Mouse (Mus musculus) macrophage (primary cell): Measurements from ENCODE around the gene Agt. TPM values are rescaled to one million over a fixed set of nuclear protein-coding genes. Genes with fewer than 3 reads are reported as not detected.

ENCODE experiments used
- H3K27ac ChIP-seq: fragments of 350-480 bp; formaldehyde crosslinking; 2 replicates; pipeline ENCODE4 v1.9.0; 2021
- H3K36me3 ChIP-seq: fragments of 350-480 bp; formaldehyde crosslinking; 2 replicates; pipeline ENCODE4 v1.9.0; 2021; ENCODE audit errors: inconsistent target
- H3K4me3 ChIP-seq: fragments of 350-480 bp; formaldehyde crosslinking; 2 replicates; pipeline ENCODE4 v1.9.0; 2021; ENCODE audit errors: inconsistent target
- H3K79me2 ChIP-seq: fragments of 350-480 bp; formaldehyde crosslinking; 2 replicates; pipeline ENCODE4 v1.9.0; 2021; ENCODE audit errors: inconsistent target
- WGBS: methylation state at CpG from one replicate; pipeline ENCODE4 v1.1.7; 2026; ENCODE audit warnings: inconsistent platforms; ENCODE audit not compliant: missing documents; 5-methylcytosine and 5-hydroxymethylcytosine counted together
- polyA plus RNA-seq: library from polyadenylated mRNA; stranded (reverse); fragments of 250-400 nt; gene quantifications from 3 replicates; pipeline ENCODE4 v1.2.4, GENCODE M21; 2018; ENCODE audit warnings: inconsistent platforms
- total RNA-seq, 78 experiments: library from RNA; depleted of rRNA; stranded (reverse); fragments of 250-400 nt; gene quantifications; 1 replicate in 9 of 78; 2 replicates in 24 of 78; 3 replicates in 43 of 78; 4 replicates in 2 of 78; pipeline ENCODE4 v1.2.4; 2018; ENCODE audit warnings: inconsistent platforms in 56 of 78

Gene Agt
- total RNA-seq (2018; cell fraction: chromatin; rRNA removed) = not detected
- not detected for total RNA-seq (2018; cell fraction: cytosol; rRNA removed)
- not detected for total RNA-seq (2018; cell fraction: nucleus; rRNA removed)
- not detected in 3 replicates for polyA plus RNA-seq

DNA sequence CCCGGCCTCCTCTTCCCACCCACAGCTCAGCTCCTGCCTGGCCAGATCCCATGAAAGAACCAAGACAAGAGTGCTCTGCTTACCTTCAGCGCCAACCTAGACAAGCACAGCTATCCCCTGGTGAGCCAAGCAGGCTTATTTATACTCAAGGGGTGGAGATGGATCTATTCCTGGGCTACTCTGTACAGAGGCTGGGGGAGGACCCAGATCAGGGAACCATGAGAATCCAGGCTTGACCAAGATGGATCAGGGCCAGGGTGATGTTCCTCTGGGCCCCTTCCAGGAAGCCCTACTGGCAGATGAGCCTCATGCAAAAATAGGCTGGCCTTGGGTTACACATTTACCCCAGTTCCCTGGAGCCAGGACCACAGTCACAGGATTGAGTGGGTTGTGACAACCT is at the start of gene Agt:
Gene Agt (minus strand): TSS at position 114 of the 400 bp plus-strand sequence.
- no peaks in the 10 kb centered on the region for H3K79me2 ChIP-seq
- WGBS = 85% methylated on average over 2 of the region's 2 CpGs
- H3K27ac ChIP-seq = no peak within 1 kb of the TSS
- H3K36me3 ChIP-seq = no peaks in the 10 kb centered on the region
- no peak within 1 kb of the TSS for H3K4me3 ChIP-seq

DNA sequence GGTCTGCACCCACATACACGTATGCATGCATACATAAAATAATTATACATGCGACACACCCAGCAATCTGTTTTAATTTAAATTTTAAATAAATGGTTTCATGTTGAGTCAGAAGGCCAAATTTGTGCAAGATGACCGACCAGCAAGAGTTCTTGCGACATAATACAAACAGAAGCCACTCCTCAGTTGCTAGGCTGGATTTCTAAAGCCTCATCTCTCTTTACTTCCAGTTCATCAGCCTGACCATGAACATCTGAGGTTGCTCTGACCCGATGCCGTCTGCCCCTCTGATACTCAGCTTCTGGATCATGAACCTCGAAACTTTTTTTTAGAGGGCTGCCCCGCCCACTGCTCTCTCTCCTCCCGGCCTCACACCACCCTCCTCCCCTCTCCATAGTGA is 48.7 kb upstream of the Agt start:
- no peaks in the 10 kb centered on the region for H3K79me2 ChIP-seq
- no peaks in the 10 kb centered on the region for H3K36me3 ChIP-seq
- H3K27ac ChIP-seq = peak overlapping the region; percentile 3; the same call in 1 of the 2 replicates
- WGBS = 28% methylated on average over 9 of the region's 9 CpGs
- H3K4me3 ChIP-seq = no peak overlapping the region

DNA sequence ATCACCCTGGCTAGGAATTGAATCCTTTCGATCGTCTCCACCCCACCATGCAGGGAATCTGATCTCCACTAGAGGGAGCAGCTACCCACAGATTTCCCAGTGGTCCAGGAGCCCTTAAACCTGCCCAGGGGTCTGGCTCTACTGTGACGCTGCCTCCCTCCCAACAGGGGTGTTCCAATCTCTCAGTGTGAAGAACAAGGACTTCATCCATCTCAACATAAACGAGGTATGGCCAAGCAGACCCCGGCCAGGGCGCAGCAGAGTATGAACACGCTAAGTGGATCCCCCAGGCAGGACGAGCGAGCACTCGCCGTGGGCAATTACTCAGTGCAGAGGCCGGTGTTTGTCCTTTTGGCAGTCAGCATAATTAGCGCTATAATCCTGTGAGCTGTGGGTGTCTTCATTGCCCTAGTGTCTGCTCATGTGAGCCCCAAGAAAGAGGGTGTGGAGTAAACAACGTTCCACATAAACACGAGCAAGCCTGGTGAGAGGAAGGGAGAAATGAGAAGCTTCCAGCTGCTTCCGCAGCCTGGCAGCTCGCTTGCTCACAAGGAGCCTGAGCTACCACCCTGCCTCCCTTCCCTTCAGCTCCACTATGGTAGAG is 47.9 kb upstream of the Agt start:
- no peaks in the 10 kb centered on the region for H3K79me2 ChIP-seq
- no peaks in the 10 kb centered on the region for H3K36me3 ChIP-seq
- peak overlapping the region; percentile 23 for H3K4me3 ChIP-seq
- WGBS = 8% methylated on average over 17 of the region's 17 CpGs
- H3K27ac ChIP-seq = peak overlapping the region; percentile 3

DNA sequence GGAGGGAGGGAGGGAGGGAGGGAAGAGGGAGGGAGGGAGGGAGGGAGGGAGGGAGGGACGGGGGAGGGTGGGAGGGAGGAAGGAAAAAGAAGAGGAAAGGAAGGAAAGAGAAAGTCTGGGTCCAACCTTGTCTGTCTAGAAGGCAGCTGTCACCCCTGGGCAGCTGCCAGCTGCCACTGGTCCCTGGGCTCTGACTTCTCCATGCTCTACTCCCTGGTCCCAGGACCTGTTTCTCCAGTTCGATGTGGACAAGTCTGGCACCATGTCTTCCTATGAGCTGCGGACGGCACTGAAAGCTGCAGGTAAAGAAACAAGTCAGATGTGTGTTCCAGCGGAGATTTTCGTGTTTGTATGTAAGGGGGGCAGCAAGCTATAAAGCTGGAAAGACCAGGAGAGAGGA is 44.8 kb upstream of the Agt start:
- no peak overlapping the region for H3K27ac ChIP-seq
- H3K36me3 ChIP-seq = no peaks in the 10 kb centered on the region
- H3K4me3 ChIP-seq = no peak overlapping the region
- WGBS = 84% methylated on average over 5 of the region's 6 CpGs
- H3K79me2 ChIP-seq = no peaks in the 10 kb centered on the region

DNA sequence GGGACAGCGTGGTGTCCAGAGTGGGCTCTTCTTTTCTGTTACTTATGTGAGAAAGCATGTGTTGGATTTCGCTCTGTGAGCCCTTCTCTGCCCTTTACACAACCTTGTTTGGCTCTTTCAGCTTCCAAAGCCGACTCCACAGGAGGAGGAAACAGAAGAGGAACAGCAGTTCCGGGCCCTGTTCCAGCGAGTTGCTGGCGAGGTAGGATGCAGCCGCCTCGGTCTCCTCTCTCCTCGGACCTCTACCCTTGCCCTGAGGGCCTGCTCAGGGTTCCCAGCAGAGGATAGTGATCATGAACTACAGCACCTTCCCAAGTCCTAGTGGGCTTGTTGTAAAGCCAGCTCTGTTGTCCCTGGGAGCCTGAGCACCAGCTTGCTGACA is 39.5 kb upstream of the Agt start:
- no peak overlapping the region for H3K27ac ChIP-seq
- no peak overlapping the region for H3K4me3 ChIP-seq
- H3K79me2 ChIP-seq = no peaks in the 10 kb centered on the region
- no peaks in the 10 kb centered on the region for H3K36me3 ChIP-seq
- 78% methylated on average over 9 of the region's 9 CpGs for WGBS

DNA sequence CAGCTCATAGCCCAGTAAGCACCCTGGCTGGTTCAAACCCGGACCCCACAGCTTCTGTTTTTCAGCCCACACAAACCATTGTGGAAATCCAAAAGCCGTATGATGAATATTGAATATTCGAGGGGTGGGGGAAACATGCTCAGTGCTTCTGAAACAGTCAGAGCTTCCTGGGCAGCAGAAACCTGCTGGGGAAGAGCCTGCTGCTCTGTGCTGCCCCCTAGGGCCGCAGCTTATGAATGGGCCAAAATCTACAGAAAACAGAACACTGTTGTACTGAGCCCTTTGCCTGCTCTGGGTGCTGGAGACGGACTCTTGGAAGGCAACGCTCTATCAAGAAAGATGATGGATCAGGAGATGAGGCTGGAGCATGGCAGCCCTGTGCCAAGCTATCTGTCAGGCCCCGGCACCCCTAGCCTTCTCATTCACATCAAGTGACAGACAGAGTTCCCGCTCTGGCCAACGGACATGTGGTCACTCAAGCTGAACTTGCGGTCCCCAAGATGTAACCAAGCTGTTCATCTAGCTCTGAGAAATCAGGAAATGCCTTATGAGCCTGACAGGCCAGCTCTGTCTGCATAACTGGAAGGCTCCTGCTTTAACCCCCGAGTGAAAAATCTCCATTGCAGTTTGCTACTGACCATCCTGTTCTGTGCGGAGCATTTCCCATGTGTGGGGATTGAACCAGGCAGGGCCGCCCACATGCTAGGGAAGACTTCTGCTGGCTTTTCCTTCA is 38.9 kb upstream of the Agt start:
- Histone ChIP-seq H3K79me2 (no peaks in the 10 kb centered on the region), H3K36me3 (no peaks in the 10 kb centered on the region), H3K4me3 (no peak overlapping the region), H3K27ac (no peak overlapping the region)
- 77% methylated on average over 13 of the region's 13 CpGs for WGBS

DNA sequence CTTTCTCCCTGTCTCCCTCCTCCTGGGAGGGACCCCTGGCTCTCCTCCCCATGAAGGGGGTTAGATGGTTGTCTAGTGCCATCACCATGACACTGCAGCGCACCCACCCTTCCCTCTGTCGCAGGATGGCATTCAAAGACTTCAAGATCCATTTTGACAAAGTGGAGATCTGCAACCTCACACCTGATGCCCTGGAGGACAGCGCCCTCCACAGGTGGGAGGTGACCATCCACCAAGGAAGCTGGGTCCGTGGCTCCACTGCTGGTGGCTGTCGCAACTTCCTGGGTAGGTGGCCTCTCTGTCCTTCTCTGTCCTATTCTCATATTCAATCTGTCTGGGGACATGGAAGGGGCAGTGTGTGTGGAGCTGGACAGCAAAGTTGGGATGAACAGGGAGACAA is 34.6 kb upstream of the Agt start:
- H3K36me3 ChIP-seq = no peaks in the 10 kb centered on the region
- no peak overlapping the region for H3K4me3 ChIP-seq
- H3K27ac ChIP-seq = no peak overlapping the region
- WGBS = 59% methylated on average over 5 of the region's 5 CpGs
- H3K79me2 ChIP-seq = no peaks in the 10 kb centered on the region

DNA sequence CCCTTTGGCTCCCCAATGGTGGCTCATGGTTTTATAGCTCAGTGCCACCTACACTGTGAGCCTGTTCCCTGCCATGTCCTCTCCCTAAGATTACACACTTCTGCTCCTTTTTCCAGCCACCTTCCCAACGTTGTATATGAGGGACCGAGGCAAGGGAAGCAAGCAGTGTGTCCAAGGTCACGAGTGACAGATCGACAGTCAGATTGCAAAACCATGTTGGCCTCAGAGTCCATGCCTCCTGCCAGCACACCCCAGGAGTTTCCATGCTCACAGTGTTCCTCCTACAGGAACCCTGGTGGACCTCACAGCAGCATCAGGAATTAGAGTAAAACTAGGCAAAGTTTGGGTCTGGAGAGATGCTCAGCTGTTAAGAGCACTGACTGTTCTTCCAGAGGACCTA is 19.9 kb upstream of the Agt start:
- Histone ChIP-seq H3K79me2 (no peaks in the 10 kb centered on the region), H3K4me3 (no peak overlapping the region), H3K27ac (no peak overlapping the region), H3K36me3 (no peaks in the 10 kb centered on the region)
- WGBS = 71% methylated on average over 4 of the region's 4 CpGs

DNA sequence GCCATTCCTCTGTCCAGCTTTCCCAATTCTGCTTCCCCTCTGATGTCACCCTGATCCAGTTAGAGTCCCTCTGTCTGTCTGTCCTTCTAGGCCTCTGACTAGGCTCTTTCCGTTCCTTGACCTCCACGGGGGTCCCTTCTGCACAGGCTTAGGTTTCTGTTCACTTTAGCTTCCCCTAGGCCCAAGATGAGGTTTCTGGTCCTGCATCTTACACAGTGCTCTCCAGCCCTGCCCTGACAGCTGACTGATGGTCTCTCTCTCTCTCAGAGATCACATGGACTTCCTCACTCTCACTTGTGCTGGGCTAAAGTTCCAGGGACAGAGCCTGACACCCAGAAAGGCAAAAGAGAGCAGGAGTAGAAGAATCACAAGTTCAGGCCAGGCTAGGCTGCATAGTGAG is 17.1 kb upstream of the Agt start:
- WGBS = 83% methylated on average over 2 of the region's 2 CpGs
- Histone ChIP-seq H3K36me3 (no peaks in the 10 kb centered on the region), H3K79me2 (no peaks in the 10 kb centered on the region), H3K4me3 (no peak overlapping the region), H3K27ac (no peak overlapping the region)

DNA sequence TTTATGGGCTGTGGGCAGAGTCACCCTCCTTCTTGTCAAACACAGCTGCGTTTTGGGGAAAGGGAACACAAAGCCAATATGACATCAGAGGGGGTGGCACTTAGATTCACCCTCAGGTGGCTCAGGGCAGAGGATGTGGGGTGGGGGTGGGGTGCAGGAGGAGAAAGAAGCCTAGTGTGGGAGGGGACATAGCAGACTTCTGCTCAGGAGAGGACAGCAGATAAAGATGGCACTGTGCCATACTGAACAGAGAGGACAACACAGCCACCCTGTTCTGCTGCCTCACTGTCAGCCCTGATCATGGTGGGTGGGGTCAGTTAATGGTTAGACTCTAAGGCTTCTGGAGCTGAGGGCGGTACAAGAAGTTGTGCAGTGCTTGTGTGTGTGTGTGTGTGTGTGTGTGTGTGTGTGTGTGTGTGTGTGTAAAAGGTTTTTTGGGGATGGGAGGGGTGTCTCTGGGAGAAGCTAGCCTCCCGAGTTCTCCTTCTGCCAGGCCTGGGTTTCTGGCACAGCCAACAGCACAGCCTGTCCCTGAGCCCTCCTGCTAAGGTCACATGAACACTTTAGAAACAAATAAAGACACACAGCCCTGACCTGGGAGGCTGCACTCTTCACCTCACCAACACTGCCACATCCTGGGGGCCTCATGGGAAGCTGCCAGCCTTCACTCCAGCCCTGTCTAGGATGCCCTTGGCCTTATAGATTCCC is 16.4 kb upstream of the Agt start:
- 51% methylated on average over 3 of the region's 3 CpGs for WGBS
- Histone ChIP-seq H3K4me3 (no peak overlapping the region), H3K36me3 (no peaks in the 10 kb centered on the region), H3K79me2 (no peaks in the 10 kb centered on the region), H3K27ac (no peak overlapping the region)

DNA sequence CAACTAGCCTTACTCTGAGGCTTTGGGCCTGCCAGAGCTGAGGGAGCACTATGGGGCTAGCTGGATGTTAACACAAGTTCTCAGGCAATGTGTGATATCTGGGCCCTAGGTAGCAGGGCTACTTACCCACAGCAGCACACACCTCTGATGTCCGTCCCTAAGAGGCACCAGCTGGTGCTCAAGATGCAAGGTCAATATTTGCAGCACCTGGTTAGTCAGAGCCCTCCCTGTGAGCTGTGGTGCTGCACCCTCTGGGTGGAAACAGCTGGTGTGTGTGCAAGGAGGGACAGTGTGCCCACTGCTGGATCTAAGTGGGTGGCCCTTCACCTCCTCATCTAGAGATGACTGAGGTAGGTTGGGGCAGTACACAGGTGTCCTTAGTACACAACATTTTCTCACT is 7.2 kb upstream of the Agt start:
- Histone ChIP-seq H3K27ac (no peak overlapping the region), H3K36me3 (no peaks in the 10 kb centered on the region), H3K4me3 (no peak overlapping the region), H3K79me2 (no peaks in the 10 kb centered on the region)
- WGBS = 100% methylated on average over 1 of the region's 1 CpGs

DNA sequence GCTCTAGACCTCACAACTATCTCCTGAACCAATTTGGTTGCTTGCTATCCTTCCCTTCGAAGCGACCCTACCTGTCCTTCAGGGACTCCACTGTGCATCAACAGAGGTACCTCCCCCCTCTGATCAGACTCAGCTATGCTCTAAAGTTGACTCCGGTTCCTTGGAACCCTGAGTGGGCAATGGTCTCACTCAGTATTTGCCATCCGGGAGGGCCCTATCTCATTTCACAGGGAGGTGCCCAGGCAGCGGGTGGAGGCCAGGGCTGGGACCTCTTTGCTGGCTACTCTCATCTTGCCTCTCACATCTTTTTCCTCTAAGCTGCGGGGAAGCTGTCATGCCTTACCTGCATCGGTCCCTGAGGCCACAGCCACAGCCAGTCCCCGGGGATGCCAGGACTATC is 6.3 kb upstream of the Agt start, which contains the start of gene Capn9:
Gene Capn9 (plus strand): TSS at position 301 of the 400 bp plus-strand sequence.
- 86% methylated on average over 8 of the region's 8 CpGs for WGBS
- no peak within 1 kb of the TSS for H3K27ac ChIP-seq
- no peak within 1 kb of the TSS for H3K4me3 ChIP-seq
- H3K36me3 ChIP-seq = no peaks in the 10 kb centered on the region
- no peaks in the 10 kb centered on the region for H3K79me2 ChIP-seq

DNA sequence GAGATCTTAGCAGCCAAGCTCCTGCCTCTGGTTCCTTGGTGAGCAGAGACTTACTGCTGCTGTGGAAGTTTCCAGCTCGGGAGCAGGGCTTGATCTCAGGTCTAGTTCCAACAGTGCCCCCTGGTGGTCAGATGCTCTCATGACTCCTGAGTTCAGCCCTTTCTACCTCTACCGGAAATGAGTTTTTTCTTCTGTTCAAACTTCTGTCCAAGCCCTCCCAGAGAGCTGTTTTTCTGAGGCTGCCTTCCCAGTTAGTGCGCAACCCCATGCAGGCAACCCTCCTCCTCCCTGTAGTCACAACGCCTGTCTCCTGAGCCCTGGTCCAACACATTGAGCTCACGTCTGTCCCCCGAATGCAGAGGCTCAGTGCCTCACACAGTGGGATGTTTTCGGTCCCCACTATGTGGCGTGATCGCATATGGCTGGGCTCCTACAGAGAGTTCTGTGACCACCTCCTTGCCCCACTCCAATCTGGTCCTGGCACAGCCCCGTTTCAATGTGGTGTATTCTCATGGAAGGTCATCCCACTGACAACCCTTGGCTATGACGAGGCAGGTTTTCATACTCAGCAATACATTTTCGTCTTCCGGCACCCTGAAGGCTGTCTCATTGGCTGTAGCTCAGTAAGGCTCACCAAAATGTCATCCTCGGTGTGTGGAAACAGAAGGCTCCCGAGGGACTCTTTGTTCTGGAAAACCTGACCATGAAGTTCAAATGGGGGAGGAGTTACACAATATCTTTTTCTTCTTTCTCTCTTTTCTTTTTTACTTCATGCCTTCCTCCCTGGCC is 4.2 kb upstream of the Agt start:
- Histone ChIP-seq H3K79me2 (no peaks in the 10 kb centered on the region), H3K36me3 (no peaks in the 10 kb centered on the region), H3K27ac (no peak overlapping the region), H3K4me3 (no peak overlapping the region)
- 62% methylated on average over 15 of the region's 15 CpGs for WGBS

DNA sequence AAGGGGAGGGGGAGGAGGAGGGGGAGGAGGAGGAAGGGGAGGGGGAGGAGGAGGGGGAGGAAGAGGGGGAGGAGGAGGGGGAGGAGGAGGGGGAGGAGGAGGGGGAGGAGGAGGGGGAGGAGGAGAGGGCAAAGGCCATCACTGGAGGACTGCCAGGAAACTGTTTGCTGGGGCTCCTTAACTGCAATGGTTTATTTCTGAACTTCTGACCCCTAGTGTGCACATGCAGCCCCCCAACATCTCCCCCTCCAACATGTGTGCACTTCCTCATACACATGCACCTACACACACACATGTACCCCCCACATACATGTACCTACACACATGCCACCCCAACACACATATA is 2.9 kb upstream of the Agt start:
- Histone ChIP-seq H3K4me3 (no peak overlapping the region), H3K36me3 (no peaks in the 10 kb centered on the region), H3K79me2 (no peaks in the 10 kb centered on the region), H3K27ac (no peak overlapping the region)
